Mouse (Mus musculus) MEL-GATA-1-ER (cell line): Measurements from ENCODE around the gene Itgb3bp.
A peak's percentile ranks its signal among the peaks of the same experiment; 100 is the strongest.

ENCODE experiments used
- DNase-seq: peaks from one replicate; pipeline ENCODE4 v3.0.0-alpha.2; 2012; ENCODE audit warnings: low read depth; ENCODE audit errors: extremely low read depth

The Itgb3bp gene

DNA sequence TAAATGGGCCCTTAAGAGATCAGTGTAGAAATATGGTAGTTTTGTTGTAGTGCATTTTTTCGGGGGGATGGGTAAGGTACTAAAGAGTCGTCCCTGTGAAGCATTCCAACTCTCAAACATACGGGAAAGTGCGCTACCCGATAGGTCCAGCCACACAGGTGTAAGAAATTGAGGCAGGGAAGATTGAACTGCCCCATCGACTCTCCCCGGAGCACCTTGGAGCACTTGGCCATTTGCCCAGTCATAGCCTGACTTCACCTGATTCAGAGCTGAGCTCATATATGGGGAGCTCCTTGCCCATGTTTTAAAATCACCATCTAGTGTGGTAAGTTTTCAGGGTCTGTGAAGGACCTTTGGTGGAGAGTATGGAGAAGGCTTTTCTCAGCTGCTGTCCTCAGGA, 5.2 kb upstream of the Itgb3bp start:
- DNase-seq: no peak

DNA sequence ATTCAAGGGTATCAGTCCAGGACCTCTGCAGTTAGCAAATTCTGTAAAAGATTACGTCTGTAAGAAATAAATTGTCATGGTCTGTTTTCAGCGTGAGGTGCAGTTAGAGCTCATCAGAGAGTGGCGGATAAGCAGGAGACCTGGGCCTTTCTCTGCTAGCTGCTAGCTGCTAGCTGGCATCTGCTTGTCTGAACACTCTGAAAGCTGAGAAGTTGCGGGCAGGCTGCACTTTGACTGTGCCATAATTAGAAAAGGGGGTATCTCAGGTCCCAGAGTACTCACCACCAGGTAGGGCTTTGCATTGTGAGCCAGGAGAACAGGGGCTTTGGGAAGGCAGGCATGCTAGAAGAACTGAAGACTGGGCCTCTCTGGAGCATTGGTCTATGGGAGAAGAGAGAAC, 2.2 kb upstream of the Itgb3bp start:
- no peak for DNase-seq

DNA sequence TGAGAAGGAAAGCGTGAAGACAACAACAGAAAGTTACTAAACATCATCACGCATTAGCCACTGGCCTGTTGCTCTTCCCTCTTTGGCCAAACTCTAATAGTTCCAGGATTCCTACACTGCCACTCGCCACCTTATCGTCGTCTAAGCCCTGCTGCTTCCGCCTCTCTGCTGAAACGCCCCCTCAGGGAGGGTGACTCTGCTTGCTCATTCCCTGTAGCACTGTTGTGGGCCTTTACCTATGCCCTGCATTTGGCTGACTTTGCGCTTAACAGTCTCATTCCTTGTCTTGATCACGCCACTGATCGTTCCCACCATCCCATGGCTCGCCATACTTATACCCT, 1.6 kb upstream of the Itgb3bp start:
- peak; percentile 17 for DNase-seq

DNA sequence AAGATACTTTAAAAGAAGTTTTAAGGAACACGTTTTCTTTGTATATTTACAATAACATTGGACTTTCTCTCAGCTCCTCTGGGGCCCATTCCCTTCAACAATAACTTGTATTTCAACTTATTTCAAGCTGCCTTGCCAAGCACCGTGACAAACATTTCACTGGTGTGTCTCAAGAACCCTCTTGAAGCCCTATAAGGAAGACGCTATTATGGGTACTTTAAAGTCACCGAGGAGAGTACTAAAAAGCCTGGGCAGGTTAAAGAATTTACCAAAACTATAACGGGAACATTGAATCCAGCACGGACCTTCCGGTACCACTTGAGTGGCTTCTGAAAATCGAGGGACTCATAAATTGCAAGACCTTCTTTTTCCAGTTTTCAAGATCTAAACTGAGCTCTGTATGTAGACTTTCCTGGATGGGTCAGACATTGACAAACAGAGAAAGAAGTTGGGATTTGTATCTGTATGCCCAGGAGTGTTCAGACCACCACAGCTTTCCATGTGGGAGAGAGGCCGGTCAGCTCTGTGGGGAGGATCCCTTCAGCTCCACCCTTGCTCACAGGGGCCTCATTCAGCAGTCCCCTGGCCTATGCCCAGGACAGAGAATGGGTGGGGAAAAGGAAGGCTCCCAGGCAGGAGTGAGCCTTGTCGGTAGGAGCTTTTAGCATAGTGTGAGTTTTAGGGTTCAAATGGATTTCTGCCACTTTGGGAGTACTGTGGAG, 1.1 kb upstream of the Itgb3bp start:
- no peak for DNase-seq

DNA sequence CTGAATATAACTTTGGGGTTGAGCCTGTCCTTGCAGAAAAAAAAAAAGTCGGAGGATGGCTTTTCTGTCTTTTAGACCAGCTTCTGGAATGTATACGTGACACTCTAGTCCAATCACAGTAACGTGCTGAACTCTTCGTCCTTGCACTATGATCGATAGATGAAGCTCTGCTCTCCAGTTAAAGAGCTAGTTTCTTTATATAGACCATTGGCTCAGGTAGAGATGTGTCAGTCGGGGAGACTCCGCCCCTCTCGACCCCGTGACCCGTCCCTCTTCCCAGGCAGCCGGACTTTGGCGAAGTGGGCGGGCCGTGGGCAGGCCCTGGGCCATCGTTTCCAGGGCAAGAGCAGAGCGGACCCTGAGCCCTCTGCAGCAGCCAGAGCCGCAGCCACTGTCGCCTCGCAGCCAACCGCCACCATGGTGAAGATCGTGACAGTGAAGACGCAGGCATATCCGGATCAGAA, 432 bp downstream of the Itgb3bp start, which contains the start of gene Pgm1:
Gene Pgm1, plus strand, starts transcription at position 266 of the 464 bp plus-strand sequence.
- peak; percentile 22 for DNase-seq

DNA sequence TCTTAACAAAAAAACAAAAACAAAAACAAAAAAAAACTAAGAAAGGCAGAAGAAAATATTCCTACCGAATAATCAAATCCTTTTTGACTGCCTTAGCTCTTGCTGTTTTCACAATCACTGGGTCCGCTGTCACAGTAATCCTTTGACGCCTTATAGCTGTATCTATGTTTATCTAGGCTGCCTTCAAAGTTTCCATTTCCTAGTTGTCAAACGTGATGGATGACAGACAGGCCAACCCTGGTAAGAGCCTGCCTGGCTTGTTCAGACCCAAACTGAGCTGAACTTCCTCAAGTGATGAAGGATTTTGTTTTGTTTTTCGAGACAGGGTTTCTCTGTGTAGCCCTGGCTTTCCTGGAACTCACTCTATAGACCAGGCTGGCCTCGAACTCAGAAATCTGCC, 1.1 kb downstream of the Itgb3bp start:
- DNase-seq: peak; percentile 27

DNA sequence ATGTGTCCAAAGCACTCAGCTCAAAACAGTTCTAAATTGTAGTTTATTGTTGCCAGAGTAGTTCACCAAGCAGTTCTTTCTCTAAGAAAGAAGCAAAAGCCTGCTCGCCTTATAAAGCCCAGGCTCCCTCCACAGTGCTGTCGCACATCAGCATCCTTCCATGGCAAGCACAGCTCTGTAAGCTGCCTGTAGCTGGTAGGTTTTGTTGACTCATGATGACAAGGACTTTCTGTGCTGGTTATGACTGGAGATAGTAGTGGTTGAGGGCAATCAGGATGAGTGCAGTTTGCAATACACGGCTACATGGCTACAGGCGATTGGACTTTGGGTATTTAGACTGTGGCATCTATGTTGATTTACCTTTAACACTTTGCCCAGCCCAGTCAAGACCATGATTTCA, 3.2 kb downstream of the Itgb3bp start:
- DNase-seq: no peak

DNA sequence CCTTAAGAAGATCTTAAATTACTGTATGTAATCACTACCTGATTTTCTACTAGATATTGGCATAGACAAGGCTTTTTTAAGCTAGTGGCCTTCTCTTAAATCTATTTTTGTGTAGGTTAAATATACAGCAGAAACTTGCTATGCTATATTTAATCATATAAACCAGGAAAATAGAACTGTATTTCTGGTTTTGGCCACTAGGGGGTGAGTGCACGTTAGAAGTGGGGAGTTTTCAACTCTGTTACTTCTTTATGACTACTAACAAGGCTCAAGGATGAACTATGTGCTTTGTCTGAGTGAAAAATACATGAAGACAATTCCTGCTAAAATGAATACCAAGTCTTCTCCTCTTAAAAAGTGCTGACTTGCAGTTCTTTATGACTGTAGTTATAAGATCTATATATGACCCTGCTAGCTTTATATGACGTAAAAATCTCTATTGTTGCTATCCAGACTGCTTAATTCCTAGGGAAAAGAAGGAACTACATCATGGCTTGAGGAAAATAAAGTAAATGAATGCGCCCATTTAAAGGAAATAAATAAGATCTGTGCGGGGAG, 15.6 kb downstream of the Itgb3bp start:
- DNase-seq: peak; percentile 26

DNA sequence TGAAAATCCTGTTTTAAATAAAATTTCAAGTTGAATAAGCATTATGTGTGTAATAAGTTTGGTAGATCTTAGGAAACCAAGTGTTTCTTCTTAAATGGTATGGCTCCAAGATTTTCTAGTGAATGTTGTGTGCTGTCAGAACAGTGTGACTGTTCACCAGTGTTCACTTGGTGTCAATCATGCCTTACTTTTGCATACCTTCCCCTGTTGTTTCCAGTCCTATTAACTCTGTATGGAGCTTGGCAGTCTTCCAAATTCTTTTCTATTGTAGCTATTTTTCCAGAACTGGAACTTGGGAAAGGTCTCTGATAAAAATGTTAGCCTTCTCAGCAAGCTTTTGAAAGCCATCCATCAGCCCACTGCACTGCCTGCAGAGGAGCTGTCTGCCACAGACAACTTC, 47.2 kb downstream of the Itgb3bp start:
- DNase-seq: no peak

DNA sequence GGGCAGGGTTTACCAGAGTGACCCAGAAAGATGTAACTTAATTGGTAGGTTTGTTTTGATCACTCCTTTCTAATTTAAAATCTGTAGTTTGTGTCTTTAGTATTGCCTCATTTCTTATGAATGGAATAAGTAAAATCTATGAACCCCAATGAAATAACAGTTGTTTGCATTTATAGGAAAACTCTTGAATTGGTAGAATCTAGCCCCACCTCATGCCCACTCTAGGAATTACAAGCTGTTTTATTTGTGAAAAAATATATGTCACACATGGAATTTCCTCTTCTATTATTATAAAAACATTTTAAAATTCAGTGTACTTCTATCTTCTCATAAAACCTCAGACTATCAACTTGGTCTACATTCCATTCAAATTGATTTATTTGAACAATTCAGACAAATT, 47.7 kb downstream of the Itgb3bp start:
- peak; percentile 26 for DNase-seq

DNA sequence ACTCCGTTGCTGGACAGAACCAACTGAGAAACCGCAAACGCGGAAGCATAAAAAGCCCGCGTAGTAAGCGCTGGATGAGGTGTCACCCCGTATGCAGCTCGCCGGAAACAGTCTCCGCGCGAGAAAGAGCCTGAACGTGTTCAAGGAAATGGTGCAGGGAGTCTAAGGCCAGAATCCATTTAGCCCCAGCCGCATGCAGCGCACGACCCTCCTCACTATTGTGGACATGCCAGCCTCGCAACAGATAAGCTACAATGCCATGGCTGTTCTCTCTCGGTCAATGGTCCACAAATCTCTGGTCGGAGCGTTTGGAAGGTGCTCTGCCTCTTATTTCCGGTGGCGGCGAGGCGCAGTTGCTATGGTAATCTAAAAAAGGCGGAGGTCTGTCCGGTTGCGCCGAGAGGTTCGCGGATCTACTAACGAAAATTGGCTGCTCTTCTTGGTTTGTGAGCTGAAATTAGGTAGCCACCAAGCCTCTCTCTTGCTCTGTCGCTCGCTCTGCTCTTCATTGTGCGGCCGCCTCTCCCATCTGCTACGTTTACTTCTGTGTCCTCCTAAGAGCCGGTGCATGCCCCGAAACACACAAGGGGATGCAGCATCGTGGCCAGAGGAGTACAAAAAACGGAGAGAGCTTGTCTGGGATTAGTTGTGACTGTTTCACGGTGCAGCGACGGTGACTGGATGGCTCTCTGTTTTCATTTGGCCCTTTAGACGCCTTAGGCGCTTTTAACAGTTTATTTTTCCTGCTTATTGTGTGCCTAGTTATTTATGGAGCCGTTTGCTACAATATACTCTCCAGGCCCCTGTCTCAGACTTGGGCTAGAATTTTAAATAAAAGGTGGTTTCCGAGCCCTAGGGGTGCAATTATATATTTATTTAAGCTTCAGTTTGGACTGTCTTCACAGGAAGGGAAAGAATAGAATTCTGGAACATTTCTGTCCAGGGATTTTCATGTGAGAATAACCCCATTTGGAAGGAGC, 100.2 kb downstream of the Itgb3bp start, which contains the start of gene Efcab7:
Gene Efcab7, plus strand, starts transcription at position 105 of the 980 bp plus-strand sequence.
- DNase-seq: peak; percentile 89

DNA sequence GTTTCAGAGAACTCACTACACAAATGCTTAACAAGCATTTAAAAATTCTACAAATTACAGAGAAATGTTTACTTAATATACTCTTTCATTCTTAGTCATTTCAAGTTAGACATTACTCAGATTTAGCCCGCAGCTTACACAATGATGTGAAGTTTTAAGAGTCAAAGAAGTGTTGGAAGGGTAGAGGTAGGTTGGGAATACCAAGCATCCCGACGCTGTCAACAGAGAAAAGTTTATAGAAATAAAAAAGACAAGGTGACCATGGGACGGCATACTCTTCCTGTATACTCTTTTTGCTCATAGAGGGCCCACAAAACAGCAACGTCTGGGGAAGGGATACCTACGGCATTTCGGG, 100.9 kb downstream of the Itgb3bp start:
- DNase-seq: no peak

DNA sequence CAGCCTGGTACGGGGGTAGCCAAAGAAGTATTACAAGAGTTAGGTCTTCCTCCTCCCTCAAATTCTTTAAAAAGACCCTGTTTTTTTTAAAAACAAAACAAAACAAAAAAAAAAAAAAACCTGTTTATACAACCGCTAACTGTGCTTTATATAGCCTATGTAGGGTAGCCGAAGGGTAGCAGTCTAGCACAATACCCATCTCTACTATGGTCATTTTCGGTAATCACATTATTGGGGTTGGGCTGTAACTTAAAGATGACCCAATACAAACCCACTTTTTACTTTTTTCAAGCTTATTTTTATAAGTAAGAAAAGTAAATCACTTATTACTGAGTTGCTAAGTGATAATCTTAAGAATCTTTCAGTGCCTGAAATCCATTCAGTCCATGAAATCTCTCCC, 101.3 kb downstream of the Itgb3bp start:
- no peak for DNase-seq

DNA sequence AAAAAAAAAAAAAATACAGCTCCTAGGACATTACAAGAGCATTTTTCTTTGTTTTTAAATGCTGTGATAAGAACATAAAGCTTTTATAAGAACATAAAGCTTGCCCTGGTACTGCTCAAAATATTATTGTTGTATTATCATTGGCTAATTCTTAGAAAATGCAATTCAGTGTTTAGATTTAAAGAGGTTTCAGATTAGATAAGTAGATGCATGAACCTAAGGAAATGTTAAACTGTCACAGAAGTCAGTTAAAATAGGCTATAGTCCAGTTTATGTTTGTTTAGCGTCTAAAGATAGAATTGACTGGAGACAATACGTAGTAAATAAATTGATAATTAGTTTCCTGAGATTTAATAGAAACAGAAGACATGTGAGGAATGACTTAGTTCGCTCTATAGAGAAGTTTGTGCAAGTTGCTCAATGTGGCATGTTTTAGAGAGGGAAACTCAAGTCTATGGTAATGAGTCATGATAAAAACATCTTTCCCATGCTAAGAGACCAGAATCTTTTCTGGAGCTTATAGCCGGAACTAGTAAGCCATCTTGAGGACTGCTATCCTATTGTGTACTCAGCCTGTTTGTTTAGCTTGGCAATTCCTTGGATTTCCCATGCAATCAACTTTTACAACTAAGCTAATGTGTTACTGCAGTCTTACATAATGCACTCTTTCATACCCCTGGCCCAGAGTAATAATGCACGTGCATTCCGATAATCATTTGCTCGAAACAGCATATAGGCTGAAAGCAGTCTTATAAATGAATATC, 112.7 kb downstream of the Itgb3bp start:
- DNase-seq: no peak

DNA sequence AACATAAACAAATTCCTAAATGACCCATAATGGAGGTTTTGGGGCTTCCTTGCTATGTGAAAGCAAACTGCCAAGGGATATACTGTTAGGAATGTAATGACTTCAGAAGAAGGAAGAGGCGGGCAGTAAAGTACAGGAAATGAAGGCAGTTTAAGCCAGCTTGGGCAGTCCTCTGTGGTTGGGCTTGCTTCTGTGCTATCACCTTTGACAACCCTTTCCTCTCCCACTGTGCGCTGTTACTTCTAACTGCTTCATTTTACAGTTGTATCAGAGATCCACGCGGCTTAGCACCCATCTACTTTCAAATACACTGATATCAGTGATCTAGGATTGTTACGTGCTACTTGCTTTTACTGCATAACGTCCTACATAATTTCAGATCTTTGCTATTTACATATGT, 137.2 kb downstream of the Itgb3bp start:
- DNase-seq: no peak

DNA sequence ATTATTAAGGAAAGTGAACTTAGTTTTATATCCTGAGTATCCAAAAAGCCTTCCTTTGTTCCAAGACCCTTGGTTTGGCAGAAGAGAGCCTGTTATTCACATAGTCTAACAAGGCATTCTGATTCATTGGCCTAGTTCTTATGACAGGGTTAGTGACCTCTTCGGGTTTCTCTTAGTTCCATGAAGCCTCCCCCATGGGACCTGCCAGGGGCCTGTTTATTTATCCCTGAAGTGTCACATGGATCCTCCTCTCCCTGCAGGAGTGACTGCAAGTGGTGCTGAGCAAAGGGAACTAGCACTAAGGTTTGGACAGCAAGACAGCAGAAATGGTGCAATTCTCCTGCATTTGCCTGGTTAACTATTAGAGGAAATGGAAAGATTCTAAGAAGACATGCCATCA, 156.6 kb downstream of the Itgb3bp start:
- no peak for DNase-seq

DNA sequence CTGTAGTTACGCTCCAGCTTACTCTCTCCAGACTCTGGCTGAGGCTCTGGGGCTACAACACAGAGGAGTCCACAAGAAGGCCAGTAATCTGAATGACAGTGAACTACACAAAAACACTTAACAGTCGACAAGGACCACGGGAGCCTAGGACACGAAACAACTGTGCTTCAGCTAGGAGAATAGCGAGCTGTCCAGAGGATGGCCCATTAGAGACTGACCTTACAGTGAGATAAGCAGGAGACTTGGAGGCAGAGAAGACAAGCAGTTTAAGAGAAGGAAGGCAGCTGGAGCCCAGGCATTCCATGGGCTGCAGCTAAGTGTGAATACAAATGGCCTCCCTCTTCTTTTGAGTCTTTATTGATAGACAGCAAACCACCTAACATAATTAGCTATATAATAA, 159.1 kb downstream of the Itgb3bp start:
- no peak for DNase-seq

DNA sequence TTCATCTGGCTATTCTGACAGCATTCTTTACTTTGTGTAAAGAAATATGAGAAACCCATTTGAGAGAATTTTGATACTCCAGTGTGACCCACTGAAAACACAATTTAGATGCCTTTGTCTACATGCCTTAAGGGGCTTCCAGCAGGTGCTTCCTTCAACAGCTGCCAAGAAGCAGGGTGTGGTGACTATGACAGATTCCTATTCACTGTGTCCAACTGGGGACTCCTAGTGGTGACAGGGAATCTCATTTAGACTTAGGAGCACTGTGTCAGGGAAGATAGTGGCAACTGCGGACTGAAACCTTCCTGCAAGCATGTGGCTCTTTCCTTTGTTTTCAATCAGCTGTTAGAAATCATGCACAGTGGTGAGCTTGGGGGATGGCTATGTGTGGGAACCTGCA, 162.9 kb downstream of the Itgb3bp start:
- peak; percentile 2 for DNase-seq

DNA sequence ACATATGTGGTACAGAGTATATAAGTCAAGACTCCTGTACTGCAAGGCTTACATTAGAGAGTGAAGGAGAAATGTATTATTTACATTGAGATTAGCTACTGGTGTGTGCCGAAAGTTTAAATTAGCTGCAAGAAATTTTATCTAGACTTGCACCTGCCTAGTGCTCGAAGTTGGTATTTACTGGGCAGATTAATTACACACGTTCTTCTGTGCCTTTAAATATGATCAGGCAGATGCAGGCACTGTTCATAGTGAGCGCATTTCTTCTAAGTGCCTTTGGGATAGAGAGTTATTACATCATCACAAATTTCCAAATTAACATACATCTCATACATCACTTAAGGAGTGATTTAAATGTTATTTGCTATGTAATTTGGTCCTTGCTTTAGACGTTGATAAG, 163.3 kb downstream of the Itgb3bp start:
- no peak for DNase-seq

DNA sequence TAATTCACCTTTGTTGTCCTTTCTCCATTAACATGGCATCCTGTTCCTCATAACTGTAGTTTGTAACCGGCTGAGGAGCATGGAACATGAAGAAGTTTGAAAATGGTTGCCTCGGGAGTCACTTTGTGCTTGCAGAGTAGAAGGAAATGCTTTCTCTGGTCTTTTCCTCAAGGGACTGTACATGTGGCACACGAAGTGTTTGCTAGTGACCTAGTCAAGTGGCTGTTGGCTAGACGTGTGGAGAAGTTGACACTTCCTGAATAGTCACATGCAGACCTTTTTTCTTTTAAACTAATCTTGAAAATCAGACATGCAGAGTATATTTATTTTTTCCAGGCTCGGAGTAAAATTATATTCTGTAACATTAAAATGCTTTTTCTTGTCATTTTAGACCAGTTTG, 177.2 kb downstream of the Itgb3bp start:
- no peak for DNase-seq

DNA sequence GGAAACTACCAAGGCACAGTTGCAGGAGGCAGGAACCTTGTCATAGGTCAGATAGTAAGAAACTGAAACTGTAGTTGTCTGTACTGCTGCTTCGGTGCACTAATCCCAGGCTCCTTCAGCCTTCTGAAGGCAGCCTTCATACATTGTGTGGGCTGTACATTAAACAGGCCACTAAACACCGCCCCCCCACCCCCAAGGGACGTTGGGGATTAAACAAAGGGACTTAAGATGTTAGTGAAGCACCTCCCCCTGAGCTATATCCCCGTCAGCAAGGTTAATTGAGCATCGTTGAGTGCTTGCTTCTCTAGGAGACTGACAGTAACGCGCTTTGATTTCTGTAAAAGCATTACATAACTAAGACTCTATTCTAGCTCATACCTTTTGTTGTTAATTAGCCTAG, 189.8 kb downstream of the Itgb3bp start:
- DNase-seq: no peak
